Mouse (Mus musculus) E14TG2a.4 (cell line): Measurements from ENCODE around the gene Lcn10.

ENCODE experiments used
- CTCF ChIP-seq: conservative IDR thresholded peaks from 2 replicates; pipeline ENCODE4 v1.5.1; 2014; ENCODE audit warnings: low read length
- NANOG ChIP-seq: IDR thresholded peaks from 2 replicates; pipeline ENCODE4 v1.6.1; 2014; ENCODE audit warnings: borderline replicate concordance, low read length, mixed read lengths
- POU5F1 ChIP-seq: IDR thresholded peaks from 2 replicates; pipeline ENCODE4 v1.6.1; 2014; ENCODE audit warnings: low read length, borderline replicate concordance

- no peak for TF ChIP-seq CTCF
- no peak for TF ChIP-seq NANOG
- no peak for TF ChIP-seq POU5F1
Observed at GRCm38 (mm10) chr2:25656691-25657090, 25.8 kb upstream of the Lcn10 start.
